Mouse (Mus musculus) frontal cortex, postnatal 25 days (tissue): Measurements from ENCODE around the gene Hbs1l.

Experiments
- DNase-seq, 2 experiments: peaks; one replicate each; pipeline ENCODE4 v3.0.0; 2022; ENCODE audit warnings: low spot score in 2 of 2

The Hbs1l gene

GRCm38 (mm10) chr10:21401259-21401658, 105.5 kb downstream of the Hbs1l start:
- DNase-seq, result no peak

- no peak for DNase-seq
These were observed 109.0 kb downstream of the Hbs1l start for GRCm38 (mm10) chr10:21404822-21405221.

- DNase-seq, result no peak
These were observed 110.1 kb downstream of the Hbs1l start for GRCm38 (mm10) chr10:21405707-21406534.

GRCm38 (mm10) chr10:21410711-21411110, 114.9 kb downstream of the Hbs1l start:
- no peak for DNase-seq

GRCm38 (mm10) chr10:21411621-21412205, 115.9 kb downstream of the Hbs1l start:
- no peak for DNase-seq

GRCm38 (mm10) chr10:21415031-21415430, 119.3 kb downstream of the Hbs1l start:
- no peak for DNase-seq

- no peak for DNase-seq
These were observed 120.4 kb downstream of the Hbs1l start for GRCm38 (mm10) chr10:21416184-21416583.
